Mouse (Mus musculus) hindbrain, embryonic 10.5 days (tissue): ENCODE data around the gene Prkacb. TPM values are rescaled to one million over a fixed set of nuclear protein-coding genes. Genes with fewer than 3 reads are reported as not detected.
A peak's percentile ranks its signal among the peaks of the same experiment; 100 is the strongest.

ENCODE experiments used
- DNase-seq: peaks from one replicate; pipeline ENCODE4 v3.0.0-alpha.2; 2017; ENCODE audit warnings: low spot score
- H3K27ac ChIP-seq: fragments of 300-500 bp; sonication (generic); 2 replicates; pipeline ENCODE4 v1.5.1; 2016; ENCODE audit warnings: mild to moderate bottlenecking, moderate library complexity
- H3K27me3 ChIP-seq: fragments of 300-500 bp; sonication (generic); 2 replicates; pipeline ENCODE4 v1.6.1; 2016; ENCODE audit warnings: mild to moderate bottlenecking; ENCODE audit not compliant: poor library complexity, insufficient read depth, severe bottlenecking
- H3K36me3 ChIP-seq: fragments of 300-500 bp; sonication (generic); 2 replicates; pipeline ENCODE4 v1.6.1; 2016; ENCODE audit warnings: mild to moderate bottlenecking, moderate library complexity
- H3K4me1 ChIP-seq: fragments of 300-500 bp; sonication (generic); replicated peaks from 2 replicates; pipeline ENCODE4 v1.6.1; 2016; ENCODE audit warnings: mild to moderate bottlenecking
- H3K4me3 ChIP-seq: fragments of 300-500 bp; sonication (generic); 2 replicates; pipeline ENCODE4 v1.5.1; 2016; ENCODE audit warnings: mild to moderate bottlenecking, moderate library complexity
- H3K9me3 ChIP-seq: fragments of 300-500 bp; sonication (generic); 2 replicates; pipeline ENCODE4 v1.6.1; 2016; ENCODE audit warnings: mild to moderate bottlenecking, moderate library complexity
- WGBS: fragments of 180-500 bp; shearing (Covaris S2); methylation state at CpG from one replicate; pipeline ENCODE4 v1.1.7; 2016; 5-methylcytosine and 5-hydroxymethylcytosine counted together
- polyA plus RNA-seq: library from polyadenylated mRNA; unstranded; fragments of >200 nt; fragmentation: Nextera tagmentation; extraction: Ambion mirVana; gene quantifications from 2 replicates; pipeline ENCODE4 v1.2.1, GENCODE M21; 2016

Prkacb gene
- polyA plus RNA-seq, 1 experiment from 2014 or later = 60.5 TPM

DNA sequence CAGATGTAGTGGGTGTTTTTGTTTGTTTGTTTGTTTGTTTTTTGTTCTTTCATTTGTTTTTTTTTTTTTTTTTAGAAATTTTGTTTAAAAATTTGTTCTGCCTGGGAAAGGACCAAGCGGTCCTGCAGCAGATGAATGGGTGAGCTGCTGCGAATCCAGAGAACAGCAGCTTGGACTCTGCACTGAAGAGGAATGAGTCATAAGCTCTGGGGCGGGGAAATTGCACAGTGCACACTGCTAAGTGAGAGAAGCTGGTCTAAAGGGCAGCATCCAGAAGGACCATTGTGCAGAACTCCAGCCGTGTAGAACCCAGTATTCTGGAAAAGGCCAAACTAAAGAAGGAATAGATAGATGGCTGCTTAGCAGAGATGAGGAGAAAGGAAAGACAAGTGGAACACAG is 108.7 kb downstream of the Prkacb start:
- H3K27me3 ChIP-seq = no peaks in the 10 kb centered on the region
- H3K4me3 ChIP-seq = no peak overlapping the region
- no peaks in the 10 kb centered on the region for H3K36me3 ChIP-seq
- no peak overlapping the region for H3K27ac ChIP-seq
- H3K9me3 ChIP-seq = no peaks in the 10 kb centered on the region
- no peaks in the 10 kb centered on the region; the same call in 1 of the 2 replicates for H3K4me1 ChIP-seq
- WGBS = 89% methylated on average over 4 of the region's 4 CpGs
- no peak for DNase-seq

DNA sequence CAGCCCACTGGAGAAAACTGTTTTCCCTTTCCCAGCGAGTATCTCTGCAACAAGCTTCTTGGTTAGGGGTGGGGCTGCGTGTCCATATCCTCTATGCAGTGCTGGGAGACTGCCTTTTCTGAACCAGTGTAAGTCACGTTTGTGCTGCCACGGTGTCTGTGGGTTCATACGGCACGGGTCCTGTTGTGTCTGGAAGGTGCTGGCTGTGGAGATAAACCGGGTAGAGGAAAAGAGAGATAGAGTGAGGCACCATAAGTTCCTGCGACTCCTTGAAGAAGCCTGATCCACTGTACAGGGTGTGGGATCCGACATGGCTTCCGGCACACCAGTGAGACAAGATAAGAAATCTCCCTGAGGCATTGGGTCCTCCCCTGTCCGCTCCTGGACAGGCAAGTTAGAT is 112.7 kb downstream of the Prkacb start:
- Histone ChIP-seq H3K4me1 (peaks cover 6% of the 10 kb centered on the region), H3K27ac (no peak overlapping the region), H3K4me3 (no peak overlapping the region), H3K27me3 (no peaks in the 10 kb centered on the region), H3K36me3 (no peaks in the 10 kb centered on the region), H3K9me3 (no peaks in the 10 kb centered on the region)
- 87% methylated on average over 11 of the region's 11 CpGs for WGBS
- DNase-seq = no peak

DNA sequence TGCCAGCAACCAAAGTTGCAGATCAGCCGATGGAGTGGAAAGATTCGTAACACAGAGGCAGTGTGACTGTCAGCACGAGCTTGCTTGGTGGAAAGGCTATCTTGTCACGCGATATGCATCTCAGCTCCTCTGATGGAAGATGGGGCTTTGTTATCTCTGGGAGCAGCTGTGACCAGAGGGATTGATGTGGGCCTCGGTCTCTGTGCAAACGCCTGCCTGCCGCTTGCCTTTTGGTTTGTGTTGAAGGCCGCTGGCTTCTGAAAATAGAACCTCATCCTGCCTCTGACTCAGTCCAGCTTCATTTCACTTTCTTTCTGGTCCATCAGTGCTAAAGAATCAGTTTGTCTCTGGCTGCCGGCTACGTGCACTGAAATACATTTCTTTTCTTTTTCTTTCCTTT is 113.8 kb downstream of the Prkacb start:
- no peaks in the 10 kb centered on the region for H3K27me3 ChIP-seq
- H3K4me1 ChIP-seq = peaks cover 6% of the 10 kb centered on the region
- 54% methylated on average over 11 of the region's 11 CpGs for WGBS
- no peak overlapping the region for H3K4me3 ChIP-seq
- H3K27ac ChIP-seq = peak overlapping the region; percentile 43; the same call in 1 of the 2 replicates
- DNase-seq = peak; percentile 8
- no peaks in the 10 kb centered on the region for H3K9me3 ChIP-seq
- no peaks in the 10 kb centered on the region for H3K36me3 ChIP-seq

DNA sequence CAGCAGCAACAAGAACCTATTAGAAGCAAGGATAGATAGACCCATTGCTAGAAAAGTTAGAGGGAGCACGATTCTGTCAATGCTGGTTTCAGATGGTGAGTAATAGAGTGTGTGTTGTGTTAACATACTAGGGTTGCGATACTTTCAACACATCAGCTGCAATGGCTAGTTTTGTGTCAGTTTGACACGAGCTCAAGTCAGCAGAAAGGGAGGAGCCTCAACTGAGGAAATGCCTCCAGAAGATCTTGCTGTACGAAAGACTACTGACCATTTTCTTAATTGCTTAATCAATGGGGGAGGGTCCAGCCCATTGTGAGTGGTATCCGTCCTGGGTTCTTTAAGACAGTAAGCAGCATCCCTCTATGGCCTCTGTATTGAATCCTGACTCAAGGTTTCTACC is 120.2 kb downstream of the Prkacb start:
- no peaks in the 10 kb centered on the region for H3K27me3 ChIP-seq
- no peak overlapping the region for H3K27ac ChIP-seq
- no peak for DNase-seq
- WGBS = 83% methylated on average over 5 of the region's 5 CpGs
- no peak overlapping the region for H3K4me3 ChIP-seq
- H3K9me3 ChIP-seq = no peaks in the 10 kb centered on the region
- no peaks in the 10 kb centered on the region for H3K36me3 ChIP-seq
- H3K4me1 ChIP-seq = no peaks in the 10 kb centered on the region

DNA sequence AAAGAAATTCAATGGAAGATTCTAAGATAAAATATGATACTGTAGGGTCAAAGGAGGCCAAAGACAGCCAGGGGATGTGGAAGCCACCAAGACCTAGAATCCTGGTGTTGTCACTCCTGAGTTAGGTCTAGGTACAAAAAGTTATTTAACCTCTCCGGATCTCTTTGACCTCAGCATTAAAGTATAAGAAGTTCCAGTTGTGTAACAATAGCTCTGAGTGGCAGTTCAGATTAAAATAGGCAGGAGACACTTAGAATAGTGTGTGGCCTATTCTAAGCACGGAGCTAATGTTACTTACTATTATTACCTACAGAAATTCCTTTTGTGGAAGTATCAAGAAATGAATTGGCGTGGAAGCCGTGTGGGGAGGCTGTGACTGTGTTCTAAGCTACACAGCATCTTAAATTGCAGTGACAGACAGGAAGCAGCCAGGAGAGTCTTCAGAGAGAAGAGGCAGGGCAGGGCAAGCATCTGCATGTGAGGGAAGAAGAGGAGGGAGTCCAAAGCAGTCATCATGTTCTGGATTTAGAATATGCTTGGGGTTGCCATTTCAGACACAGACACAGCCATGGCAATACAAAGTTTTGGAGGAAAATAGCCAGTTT is 125.6 kb downstream of the Prkacb start:
- Histone ChIP-seq H3K9me3 (no peaks in the 10 kb centered on the region), H3K4me1 (peaks cover 12% of the 10 kb centered on the region; the same call in 1 of the 2 replicates), H3K27me3 (peaks cover 30% of the 10 kb centered on the region), H3K36me3 (no peaks in the 10 kb centered on the region), H3K4me3 (no peak overlapping the region), H3K27ac (no peak overlapping the region)
- DNase-seq = no peak
- WGBS = 81% methylated on average over 4 of the region's 4 CpGs

DNA sequence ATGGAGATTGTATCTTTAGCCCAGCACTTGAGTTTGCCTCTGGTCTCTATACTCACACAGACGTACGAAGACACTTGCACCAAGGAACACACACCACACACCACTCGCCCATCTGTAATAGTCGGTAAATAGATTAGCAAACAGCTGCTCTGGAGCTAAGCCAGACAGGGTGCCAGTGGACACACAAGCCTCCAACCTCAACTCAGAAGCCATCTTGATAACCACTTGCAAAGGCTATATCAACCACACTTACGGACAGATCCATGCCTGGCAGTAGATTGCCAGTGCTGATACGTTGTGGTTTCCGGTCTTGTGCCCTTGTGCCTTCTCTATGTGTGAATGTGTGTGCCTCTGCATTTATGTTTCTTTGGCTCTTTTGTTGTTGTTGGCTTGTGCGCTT is 126.4 kb downstream of the Prkacb start:
- no peak for DNase-seq
- Histone ChIP-seq H3K4me1 (peaks cover 12% of the 10 kb centered on the region; the same call in 1 of the 2 replicates), H3K4me3 (no peak overlapping the region), H3K9me3 (no peaks in the 10 kb centered on the region), H3K36me3 (no peaks in the 10 kb centered on the region), H3K27ac (no peak overlapping the region), H3K27me3 (peaks cover 30% of the 10 kb centered on the region)
- WGBS = 87% methylated on average over 8 of the region's 8 CpGs

DNA sequence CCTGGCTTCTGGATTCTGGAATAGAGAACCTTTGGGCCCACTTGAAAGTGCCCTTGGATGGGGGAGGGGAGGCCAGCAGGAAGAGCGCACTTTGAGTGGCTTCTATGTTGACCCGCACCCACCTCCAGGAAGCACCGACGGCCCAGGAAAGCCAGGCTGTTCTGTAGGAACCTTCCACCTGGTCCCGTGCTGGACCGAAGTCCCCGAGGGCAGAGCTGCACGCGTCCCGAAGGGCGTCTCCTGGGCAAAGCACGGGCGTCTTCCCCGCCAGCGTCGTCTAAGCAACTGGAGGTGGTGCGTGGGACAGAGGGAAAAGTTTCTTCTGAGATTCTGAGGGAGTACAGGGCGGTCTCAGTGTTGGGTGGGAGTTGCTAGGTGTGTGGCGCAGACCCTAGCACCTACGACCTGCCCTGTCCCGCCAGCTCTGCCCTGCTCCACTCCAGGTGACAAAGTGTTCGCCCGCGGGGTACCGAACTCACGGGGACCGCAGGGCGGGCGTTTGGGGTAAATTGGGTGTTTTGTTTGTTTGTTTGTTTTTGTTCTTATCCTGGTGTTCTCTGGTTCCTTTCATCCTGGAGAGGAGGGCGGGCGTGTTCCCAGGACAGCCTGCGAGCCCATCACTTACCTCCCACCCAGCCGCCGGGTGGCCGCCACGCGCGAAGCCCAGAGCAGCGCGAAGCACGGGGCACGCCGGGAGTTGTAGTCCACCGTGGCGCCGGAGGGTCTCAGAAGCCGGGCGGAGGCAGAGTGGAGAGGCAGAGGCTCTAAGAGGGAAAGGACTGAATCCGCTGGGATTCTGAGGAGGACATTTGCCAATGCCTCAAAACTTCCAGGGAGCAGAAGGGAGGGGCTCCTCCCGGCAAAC is 127.7 kb downstream of the Prkacb start, which contains the start of gene Samd13:
Samd13 (minus strand) TSS at position 782 of the 865 bp plus-strand sequence.
- H3K27me3 ChIP-seq = peaks cover 30% of the 10 kb centered on the region
- 4% methylated on average over 50 of the region's 50 CpGs for WGBS
- H3K27ac ChIP-seq = peak within 1 kb of the TSS; percentile 86
- no peaks in the 10 kb centered on the region for H3K36me3 ChIP-seq
- peak within 1 kb of the TSS; percentile 66 for H3K4me3 ChIP-seq
- H3K9me3 ChIP-seq = no peaks in the 10 kb centered on the region
- peaks cover 12% of the 10 kb centered on the region; the same call in 1 of the 2 replicates for H3K4me1 ChIP-seq
- DNase-seq = peak; percentile 78

DNA sequence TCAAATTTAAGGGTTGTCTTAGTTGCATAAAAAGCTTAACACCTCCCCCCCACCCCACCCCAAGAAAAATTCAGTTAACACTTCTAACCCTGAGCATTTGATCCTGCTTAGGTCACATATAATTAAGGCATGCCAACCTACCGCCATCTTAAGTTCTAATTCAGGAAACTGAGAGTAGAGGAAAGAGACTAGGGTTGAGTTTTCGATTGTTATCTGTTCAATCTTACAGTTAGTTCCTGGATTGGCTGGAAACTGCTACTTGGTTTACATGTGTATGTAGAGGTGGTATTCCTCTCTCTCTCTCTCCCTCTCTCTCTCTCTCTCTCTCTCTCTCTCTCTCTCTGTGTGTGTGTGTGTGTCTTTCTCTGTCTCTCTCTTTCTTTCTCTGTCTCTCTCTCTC is 129.7 kb downstream of the Prkacb start:
- DNase-seq = no peak
- 76% methylated on average over 2 of the region's 2 CpGs for WGBS
- H3K4me3 ChIP-seq = no peak overlapping the region
- no peaks in the 10 kb centered on the region for H3K9me3 ChIP-seq
- peaks cover 12% of the 10 kb centered on the region; the same call in 1 of the 2 replicates for H3K4me1 ChIP-seq
- peaks cover 30% of the 10 kb centered on the region for H3K27me3 ChIP-seq
- H3K27ac ChIP-seq = no peak overlapping the region
- no peaks in the 10 kb centered on the region for H3K36me3 ChIP-seq

DNA sequence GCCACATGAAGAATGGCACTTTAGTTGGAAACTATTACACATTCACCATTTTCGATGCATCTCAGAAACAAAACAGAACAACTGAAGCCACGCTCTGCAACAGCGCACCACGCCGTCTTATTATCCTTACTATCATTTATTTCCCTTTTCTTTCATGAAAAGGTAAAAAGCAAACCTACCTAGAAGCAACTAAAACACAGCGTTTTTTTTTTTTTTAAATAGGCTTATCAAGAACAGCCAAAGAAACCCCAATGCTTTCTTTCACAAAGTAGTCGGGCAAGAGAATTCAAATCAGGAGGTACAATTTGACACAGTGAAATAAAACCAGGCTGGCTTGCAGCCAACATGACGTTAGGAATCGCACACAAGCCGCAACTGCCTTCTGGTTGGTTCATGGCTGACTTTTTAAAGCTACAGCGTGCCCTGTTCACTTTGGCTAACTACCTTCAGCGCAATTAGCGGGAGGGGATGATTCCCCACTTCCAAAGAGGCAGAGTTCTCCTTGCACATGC is 130.6 kb downstream of the Prkacb start:
- H3K27ac ChIP-seq = no peak overlapping the region
- 75% methylated on average over 13 of the region's 13 CpGs for WGBS
- peaks cover 12% of the 10 kb centered on the region; the same call in 1 of the 2 replicates for H3K4me1 ChIP-seq
- H3K4me3 ChIP-seq = no peak overlapping the region
- no peaks in the 10 kb centered on the region for H3K36me3 ChIP-seq
- H3K9me3 ChIP-seq = no peaks in the 10 kb centered on the region
- peaks cover 30% of the 10 kb centered on the region for H3K27me3 ChIP-seq
- DNase-seq = no peak

DNA sequence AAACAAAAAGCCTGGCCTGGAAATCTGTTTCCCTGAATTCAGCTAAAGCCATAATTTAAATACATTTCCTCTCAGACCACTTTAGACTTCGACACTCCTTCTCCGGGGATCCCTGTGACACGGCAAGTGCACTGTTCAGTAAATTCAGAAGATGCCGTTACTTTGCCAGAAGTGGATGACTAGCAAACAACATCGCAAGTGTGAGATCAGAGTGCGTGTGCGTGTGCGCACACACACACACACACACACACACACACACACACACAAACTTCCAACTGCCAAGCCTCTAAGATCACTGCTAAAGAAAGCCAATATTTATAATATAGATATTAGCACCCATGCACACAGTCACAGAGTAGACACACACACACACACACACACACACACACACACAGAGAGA is 131.1 kb downstream of the Prkacb start:
- 94% methylated on average over 8 of the region's 8 CpGs for WGBS
- DNase-seq = no peak
- Histone ChIP-seq H3K27me3 (peaks cover 30% of the 10 kb centered on the region), H3K36me3 (no peaks in the 10 kb centered on the region), H3K4me3 (no peak overlapping the region), H3K27ac (no peak overlapping the region), H3K9me3 (no peaks in the 10 kb centered on the region), H3K4me1 (peaks cover 12% of the 10 kb centered on the region; the same call in 1 of the 2 replicates)

DNA sequence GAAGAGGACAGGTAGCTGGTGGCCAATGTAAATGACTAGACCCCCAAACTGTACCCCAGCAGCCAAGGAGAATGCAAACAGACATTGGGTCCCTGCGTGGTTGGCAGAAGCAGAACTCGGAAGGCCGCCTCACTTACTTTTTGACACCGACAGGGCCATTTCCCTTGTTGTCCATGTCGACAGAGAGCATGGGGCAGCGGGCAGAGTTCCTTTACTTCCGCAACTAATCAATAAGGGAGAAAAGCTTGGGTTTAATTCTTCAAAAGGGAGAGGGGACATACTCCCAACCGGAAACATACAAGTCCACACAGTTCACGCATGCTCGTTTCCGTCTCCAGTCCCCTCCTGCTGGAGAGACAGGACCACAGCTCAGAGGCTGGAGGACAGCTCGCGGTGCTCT is 132.2 kb downstream of the Prkacb start:
- peaks cover 24% of the 10 kb centered on the region for H3K27me3 ChIP-seq
- DNase-seq = no peak
- H3K36me3 ChIP-seq = no peaks in the 10 kb centered on the region
- H3K4me1 ChIP-seq = peaks cover 10% of the 10 kb centered on the region; the same call in 1 of the 2 replicates
- H3K27ac ChIP-seq = no peak overlapping the region
- 93% methylated on average over 13 of the region's 13 CpGs for WGBS
- no peak overlapping the region for H3K4me3 ChIP-seq
- no peaks in the 10 kb centered on the region for H3K9me3 ChIP-seq

DNA sequence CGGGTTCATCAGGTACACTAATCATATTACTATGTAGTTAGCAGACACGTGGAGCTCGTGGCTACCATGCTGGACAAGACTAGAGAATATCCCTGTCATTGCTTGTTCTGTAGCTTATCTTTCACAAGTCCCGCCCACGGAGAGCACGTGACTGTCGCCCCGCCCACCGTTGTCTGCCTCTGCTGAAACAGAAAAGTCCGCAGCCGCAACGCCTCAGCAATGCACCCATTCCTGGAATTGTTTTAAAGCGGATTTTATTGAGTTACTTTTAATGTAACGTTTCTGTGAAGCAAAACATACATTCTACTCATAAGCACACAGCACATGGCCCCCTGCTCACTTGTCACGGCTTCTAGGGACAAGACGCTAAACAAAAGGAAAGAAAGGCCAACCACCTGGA is 133.1 kb downstream of the Prkacb start:
- no peak for DNase-seq
- no peaks in the 10 kb centered on the region for H3K9me3 ChIP-seq
- H3K4me1 ChIP-seq = peaks cover under 1% of the 10 kb centered on the region; the same call in 1 of the 2 replicates
- H3K36me3 ChIP-seq = no peaks in the 10 kb centered on the region
- WGBS = 94% methylated on average over 16 of the region's 16 CpGs
- no peak overlapping the region for H3K4me3 ChIP-seq
- H3K27me3 ChIP-seq = peaks cover 20% of the 10 kb centered on the region
- H3K27ac ChIP-seq = no peak overlapping the region
